Mouse (Mus musculus): Measurements from ENCODE around the gene Apbb1ip. TPM values are rescaled to one million over a fixed set of nuclear protein-coding genes. Genes with fewer than 3 reads are reported as not detected.

The Apbb1ip gene
- polyA plus RNA-seq, 1 experiment from 2014 or later: 1.6 TPM

GRCm38 (mm10) chr2:22796487-22796886 lies 22.6 kb downstream of the Apbb1ip start:
- no peaks in the 10 kb centered on the region for H3K36me3 ChIP-seq (ENCODE audit: control insufficient read depth, insufficient read depth, low read length)
- no peaks in the 10 kb centered on the region for H3K27me3 ChIP-seq (ENCODE audit: control insufficient read depth, insufficient read depth, low read length)
- H3K9ac ChIP-seq (ENCODE audit: low read depth, low read length): no peak overlapping the region
- no peak for ATAC-seq (ENCODE audit: low FRiP score, low TSS enrichment)
- no peak overlapping the region for H3K4me2 ChIP-seq (replicated peaks; ENCODE audit: low read depth, low read length)
- H3K9me3 ChIP-seq (ENCODE audit: control insufficient read depth, low read length): peaks cover 9% of the 10 kb centered on the region
- H3K4me3 ChIP-seq (ENCODE audit: low read length): no peak overlapping the region
- H3K27ac ChIP-seq (ENCODE audit: low read depth, low read length): no peak overlapping the region
- no peaks in the 10 kb centered on the region for H3K4me1 ChIP-seq (ENCODE audit: control insufficient read depth, insufficient read depth, low read length)

GRCm38 (mm10) chr2:22799430-22800041 lies 25.6 kb downstream of the Apbb1ip start:
- no peak overlapping the region for H3K9ac ChIP-seq (ENCODE audit: low read depth, low read length)
- no peak overlapping the region for H3K4me3 ChIP-seq (ENCODE audit: low read length)
- no peak overlapping the region for H3K27ac ChIP-seq (ENCODE audit: low read depth, low read length)
- peaks cover 9% of the 10 kb centered on the region for H3K9me3 ChIP-seq (ENCODE audit: control insufficient read depth, low read length)
- WGBS: 87% methylated on average over 2 of the region's 2 CpGs
- H3K4me2 ChIP-seq (replicated peaks; ENCODE audit: low read depth, low read length): no peak overlapping the region
- no peaks in the 10 kb centered on the region for H3K4me1 ChIP-seq (ENCODE audit: control insufficient read depth, insufficient read depth, low read length)
- no peak for ATAC-seq (ENCODE audit: low FRiP score, low TSS enrichment)
- H3K36me3 ChIP-seq (ENCODE audit: control insufficient read depth, insufficient read depth, low read length): no peaks in the 10 kb centered on the region
- no peaks in the 10 kb centered on the region for H3K27me3 ChIP-seq (ENCODE audit: control insufficient read depth, insufficient read depth, low read length)

GRCm38 (mm10) chr2:22805589-22805988 lies 31.7 kb downstream of the Apbb1ip start:
- no peaks in the 10 kb centered on the region for H3K4me1 ChIP-seq (ENCODE audit: control insufficient read depth, insufficient read depth, low read length)
- H3K9me3 ChIP-seq (ENCODE audit: control insufficient read depth, low read length): no peaks in the 10 kb centered on the region
- no peaks in the 10 kb centered on the region for H3K36me3 ChIP-seq (ENCODE audit: control insufficient read depth, insufficient read depth, low read length)
- WGBS: 86% methylated on average over 2 of the region's 2 CpGs
- no peak for ATAC-seq (ENCODE audit: low FRiP score, low TSS enrichment)
- no peak overlapping the region for H3K27ac ChIP-seq (ENCODE audit: low read depth, low read length)
- H3K4me2 ChIP-seq (replicated peaks; ENCODE audit: low read depth, low read length): no peak overlapping the region
- H3K9ac ChIP-seq (ENCODE audit: low read depth, low read length): no peak overlapping the region
- no peaks in the 10 kb centered on the region for H3K27me3 ChIP-seq (ENCODE audit: control insufficient read depth, insufficient read depth, low read length)
- no peak overlapping the region for H3K4me3 ChIP-seq (ENCODE audit: low read length)

- H3K9me3 ChIP-seq (ENCODE audit: control insufficient read depth, low read length): no peaks in the 10 kb centered on the region
- no peak overlapping the region for H3K4me2 ChIP-seq (replicated peaks; ENCODE audit: low read depth, low read length)
- WGBS: 86% methylated on average over 1 of the region's 1 CpGs
- no peaks in the 10 kb centered on the region for H3K27me3 ChIP-seq (ENCODE audit: control insufficient read depth, insufficient read depth, low read length)
- no peak for ATAC-seq (ENCODE audit: low FRiP score, low TSS enrichment)
- H3K9ac ChIP-seq (ENCODE audit: low read depth, low read length): no peak overlapping the region
- no peak overlapping the region for H3K27ac ChIP-seq (ENCODE audit: low read depth, low read length)
- no peaks in the 10 kb centered on the region for H3K4me1 ChIP-seq (ENCODE audit: control insufficient read depth, insufficient read depth, low read length)
- H3K4me3 ChIP-seq (ENCODE audit: low read length): no peak overlapping the region
- H3K36me3 ChIP-seq (ENCODE audit: control insufficient read depth, insufficient read depth, low read length): no peaks in the 10 kb centered on the region
These were observed 32.7 kb downstream of the Apbb1ip start for GRCm38 (mm10) chr2:22806576-22806975.

DNA sequence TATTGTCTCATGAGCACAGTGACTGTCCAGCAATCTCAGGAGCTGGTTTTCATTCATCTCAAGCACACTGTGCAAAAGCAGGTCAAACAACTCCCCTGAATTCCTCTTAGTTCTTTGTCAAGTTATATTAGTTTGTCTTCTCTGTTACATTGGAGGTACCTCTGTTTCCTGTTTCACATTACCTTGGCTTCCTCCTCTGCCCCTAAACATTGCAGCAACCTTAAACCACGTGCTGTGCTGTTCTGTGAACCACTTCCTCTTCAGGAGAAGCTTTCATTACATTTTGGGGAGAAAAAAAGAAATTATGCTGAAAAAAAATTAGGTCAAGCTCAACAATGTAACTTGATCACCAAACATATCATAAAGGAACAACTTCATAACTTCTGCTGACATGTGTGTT lies 33.4 kb downstream of the Apbb1ip start:
- no peak overlapping the region for H3K9ac ChIP-seq (ENCODE audit: low read depth, low read length)

GRCm38 (mm10) chr2:22810851-22811250 lies 37.0 kb downstream of the Apbb1ip start:
- Histone ChIP-seq H3K4me2 (replicated peaks; ENCODE audit: low read depth, low read length) (no peak overlapping the region), H3K27me3 (ENCODE audit: control insufficient read depth, insufficient read depth, low read length) (no peaks in the 10 kb centered on the region), H3K27ac (ENCODE audit: low read depth, low read length) (no peak overlapping the region), H3K36me3 (ENCODE audit: control insufficient read depth, insufficient read depth, low read length) (no peaks in the 10 kb centered on the region), H3K4me1 (ENCODE audit: control insufficient read depth, insufficient read depth, low read length) (no peaks in the 10 kb centered on the region), H3K9ac (ENCODE audit: low read depth, low read length) (no peak overlapping the region), H3K4me3 (ENCODE audit: low read length) (no peak overlapping the region), H3K9me3 (ENCODE audit: control insufficient read depth, low read length) (no peaks in the 10 kb centered on the region)
- ATAC-seq (ENCODE audit: low FRiP score, low TSS enrichment): no peak
- 85% methylated on average over 4 of the region's 4 CpGs for WGBS

More for the DNA sequence above, 33.4 kb downstream of the Apbb1ip start:
- no peak overlapping the region for H3K4me2 ChIP-seq (replicated peaks; ENCODE audit: low read depth, low read length)
- no peak overlapping the region for H3K27ac ChIP-seq (ENCODE audit: low read depth, low read length)
- no peaks in the 10 kb centered on the region for H3K27me3 ChIP-seq (ENCODE audit: control insufficient read depth, insufficient read depth, low read length)
- no peak for ATAC-seq (ENCODE audit: low FRiP score, low TSS enrichment)
- 33% methylated on average over 1 of the region's 1 CpGs for WGBS
- no peaks in the 10 kb centered on the region for H3K9me3 ChIP-seq (ENCODE audit: control insufficient read depth, low read length)
- no peak overlapping the region for H3K4me3 ChIP-seq (ENCODE audit: low read length)
- no peaks in the 10 kb centered on the region for H3K36me3 ChIP-seq (ENCODE audit: control insufficient read depth, insufficient read depth, low read length)
- H3K4me1 ChIP-seq (ENCODE audit: control insufficient read depth, insufficient read depth, low read length): no peaks in the 10 kb centered on the region

- Histone ChIP-seq H3K4me3 (ENCODE audit: low read length) (no peak overlapping the region), H3K36me3 (ENCODE audit: control insufficient read depth, insufficient read depth, low read length) (no peaks in the 10 kb centered on the region), H3K4me1 (ENCODE audit: control insufficient read depth, insufficient read depth, low read length) (no peaks in the 10 kb centered on the region), H3K9ac (ENCODE audit: low read depth, low read length) (no peak overlapping the region), H3K27me3 (ENCODE audit: control insufficient read depth, insufficient read depth, low read length) (no peaks in the 10 kb centered on the region), H3K27ac (ENCODE audit: low read depth, low read length) (no peak overlapping the region), H3K4me2 (replicated peaks; ENCODE audit: low read depth, low read length) (no peak overlapping the region), H3K9me3 (ENCODE audit: control insufficient read depth, low read length) (no peaks in the 10 kb centered on the region)
- 77% methylated on average over 8 of the region's 8 CpGs for WGBS
- no peak for ATAC-seq (ENCODE audit: low FRiP score, low TSS enrichment)
These were observed 37.6 kb downstream of the Apbb1ip start for GRCm38 (mm10) chr2:22811466-22811865.

GRCm38 (mm10) chr2:22813921-22814320 lies 40.0 kb downstream of the Apbb1ip start:
- WGBS: 52% methylated on average over 5 of the region's 5 CpGs
- no peaks in the 10 kb centered on the region for H3K9me3 ChIP-seq (ENCODE audit: control insufficient read depth, low read length)
- no peak overlapping the region for H3K4me3 ChIP-seq (ENCODE audit: low read length)
- H3K9ac ChIP-seq (ENCODE audit: low read depth, low read length): no peak overlapping the region
- no peaks in the 10 kb centered on the region for H3K36me3 ChIP-seq (ENCODE audit: control insufficient read depth, insufficient read depth, low read length)
- no peak overlapping the region for H3K4me2 ChIP-seq (replicated peaks; ENCODE audit: low read depth, low read length)
- no peak overlapping the region for H3K27ac ChIP-seq (ENCODE audit: low read depth, low read length)
- no peaks in the 10 kb centered on the region for H3K27me3 ChIP-seq (ENCODE audit: control insufficient read depth, insufficient read depth, low read length)
- no peak for ATAC-seq (ENCODE audit: low FRiP score, low TSS enrichment)
- no peaks in the 10 kb centered on the region for H3K4me1 ChIP-seq (ENCODE audit: control insufficient read depth, insufficient read depth, low read length)

DNA sequence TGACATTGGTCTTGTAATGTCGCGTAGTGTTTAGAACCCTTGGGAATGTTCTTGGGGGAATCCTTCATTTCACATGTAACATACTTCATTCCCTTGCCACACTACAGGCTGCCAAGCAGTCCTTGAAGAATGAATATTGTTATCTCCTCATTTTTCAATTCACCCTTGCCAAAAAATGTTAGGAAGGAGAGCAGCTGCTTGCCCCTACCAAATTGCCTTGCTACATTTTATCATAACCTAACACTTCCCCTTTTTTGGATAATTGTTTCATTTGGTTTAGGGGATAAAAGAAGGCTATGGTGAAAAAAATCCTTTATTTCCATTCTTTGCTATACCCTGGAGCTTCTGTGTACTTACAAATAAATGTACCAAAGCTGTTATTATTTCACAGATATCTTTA lies 41.8 kb downstream of the Apbb1ip start:
- no peak for ATAC-seq (ENCODE audit: low FRiP score, low TSS enrichment)
- H3K9me3 ChIP-seq (ENCODE audit: control insufficient read depth, low read length): no peaks in the 10 kb centered on the region
- H3K4me3 ChIP-seq (ENCODE audit: low read length): no peak overlapping the region
- H3K4me1 ChIP-seq (ENCODE audit: control insufficient read depth, insufficient read depth, low read length): no peaks in the 10 kb centered on the region
- 97% methylated on average over 2 of the region's 2 CpGs for WGBS
- no peaks in the 10 kb centered on the region for H3K27me3 ChIP-seq (ENCODE audit: control insufficient read depth, insufficient read depth, low read length)
- H3K4me2 ChIP-seq (replicated peaks; ENCODE audit: low read depth, low read length): no peak overlapping the region
- no peak overlapping the region for H3K9ac ChIP-seq (ENCODE audit: low read depth, low read length)
- H3K36me3 ChIP-seq (ENCODE audit: control insufficient read depth, insufficient read depth, low read length): no peaks in the 10 kb centered on the region
- no peak overlapping the region for H3K27ac ChIP-seq (ENCODE audit: low read depth, low read length)

Data from kidney, embryonic 14.5 days (tissue).